Mouse (Mus musculus): Measurements from ENCODE around the gene Klf13.

The Klf13 gene

GRCm38 (mm10) chr7:63908496-63909285, 30.0 kb downstream of the Klf13 start:
- no peak for DNase-seq (ENCODE audit: low read depth in 2 of 2, low spot score in 2 of 2)

GRCm38 (mm10) chr7:63907778-63908495, 30.8 kb downstream of the Klf13 start:
- DNase-seq (ENCODE audit: low read depth in 2 of 2, low spot score in 2 of 2): no peak

GRCm38 (mm10) chr7:63905642-63906041, 33.1 kb downstream of the Klf13 start:
- DNase-seq (ENCODE audit: low read depth in 2 of 2, low spot score in 2 of 2): no peak

- no peak for DNase-seq (ENCODE audit: low read depth in 2 of 2, low spot score in 2 of 2)
Observed at GRCm38 (mm10) chr7:63905190-63905589, 33.5 kb downstream of the Klf13 start.

GRCm38 (mm10) chr7:63903635-63904380, 34.9 kb downstream of the Klf13 start:
- DNase-seq (ENCODE audit: low read depth in 2 of 2, low spot score in 2 of 2): no peak

- DNase-seq (ENCODE audit: low read depth in 2 of 2, low spot score in 2 of 2): no peak
Observed at GRCm38 (mm10) chr7:63902604-63903210, 36.0 kb downstream of the Klf13 start.

- no peak for DNase-seq (ENCODE audit: low read depth in 2 of 2, low spot score in 2 of 2)
Observed at GRCm38 (mm10) chr7:63901942-63902341, 36.8 kb downstream of the Klf13 start.

- DNase-seq (ENCODE audit: low read depth in 2 of 2, low spot score in 2 of 2): no peak
Observed at GRCm38 (mm10) chr7:63901346-63901745, 37.4 kb downstream of the Klf13 start.

GRCm38 (mm10) chr7:63900411-63900810, 38.3 kb downstream of the Klf13 start:
- no peak for DNase-seq (ENCODE audit: low read depth in 2 of 2, low spot score in 2 of 2)

- DNase-seq (ENCODE audit: low read depth in 2 of 2, low spot score in 2 of 2): no peak
Observed at GRCm38 (mm10) chr7:63899925-63900324, 38.8 kb downstream of the Klf13 start.

- no peak for DNase-seq (ENCODE audit: low read depth in 2 of 2, low spot score in 2 of 2)
Observed at GRCm38 (mm10) chr7:63898201-63898600, 40.5 kb downstream of the Klf13 start.

- DNase-seq (ENCODE audit: low read depth in 2 of 2, low spot score in 2 of 2): no peak
Observed at GRCm38 (mm10) chr7:63897655-63898054, 41.1 kb downstream of the Klf13 start.

- peak; percentile 48 to 51 for DNase-seq (ENCODE audit: low read depth in 2 of 2, low spot score in 2 of 2)
Observed at GRCm38 (mm10) chr7:63896968-63897468, 41.7 kb downstream of the Klf13 start.

GRCm38 (mm10) chr7:63896276-63896967, 42.3 kb downstream of the Klf13 start:
- DNase-seq (ENCODE audit: low read depth in 2 of 2, low spot score in 2 of 2): no peak

- no peak for DNase-seq (ENCODE audit: low read depth in 2 of 2, low spot score in 2 of 2)
Observed at GRCm38 (mm10) chr7:63895223-63895622, 43.5 kb downstream of the Klf13 start.

- DNase-seq (ENCODE audit: low read depth in 2 of 2, low spot score in 2 of 2): no peak
Observed at GRCm38 (mm10) chr7:63894662-63895061, 44.1 kb downstream of the Klf13 start.

- no peak for DNase-seq (ENCODE audit: low read depth in 2 of 2, low spot score in 2 of 2)
Observed at GRCm38 (mm10) chr7:63893729-63894128, 45.0 kb downstream of the Klf13 start.

GRCm38 (mm10) chr7:63893201-63893600, 45.5 kb downstream of the Klf13 start:
- DNase-seq (ENCODE audit: low read depth in 2 of 2, low spot score in 2 of 2): no peak

- no peak for DNase-seq (ENCODE audit: low read depth in 2 of 2, low spot score in 2 of 2)
Observed at GRCm38 (mm10) chr7:63891488-63892075, 47.1 kb downstream of the Klf13 start.

Data from CD8-positive naive resting alpha-beta T cell, adult 2 months (primary cell).